Mouse (Mus musculus): Measurements from ENCODE around the gene Zzz3. TPM values are rescaled to one million over a fixed set of nuclear protein-coding genes. Genes with fewer than 3 reads are reported as not detected.

Zzz3 gene
- polyA plus RNA-seq, 1 experiment = 77.3 TPM

GRCm38 (mm10) chr3:152472676-152473075 lies 77.4 kb downstream of the Zzz3 start:
- Histone ChIP-seq H3K4me3 (ENCODE audit: insufficient read depth, low read length) (no peak overlapping the region), H3K4me1 (ENCODE audit: control insufficient read depth, insufficient read depth, low read length) (peaks cover 10% of the 10 kb centered on the region), H3K27ac (ENCODE audit: insufficient read depth, low read length) (no peak overlapping the region)
- TF ChIP-seq CTCF (IDR thresholded peaks at IDR 0.05; ENCODE audit: borderline replicate concordance, insufficient read depth, low read length) (no peak), POLR2A (IDR thresholded peaks at IDR 0.05; ENCODE audit: low read depth, low read length) (no peak)

- Histone ChIP-seq H3K4me1 (ENCODE audit: control insufficient read depth, insufficient read depth, low read length) (peaks cover 3% of the 10 kb centered on the region; the same call in 1 of the 2 replicates), H3K4me3 (ENCODE audit: insufficient read depth, low read length) (no peak overlapping the region), H3K27ac (ENCODE audit: insufficient read depth, low read length) (no peak overlapping the region)
- TF ChIP-seq POLR2A (IDR thresholded peaks at IDR 0.05; ENCODE audit: low read depth, low read length) (no peak), CTCF (IDR thresholded peaks at IDR 0.05; ENCODE audit: borderline replicate concordance, insufficient read depth, low read length) (peak; percentile 47; the same call in 1 of the 2 replicates)
Measured at GRCm38 (mm10) chr3:152474582-152475277, 79.5 kb downstream of the Zzz3 start.

- TF ChIP-seq CTCF (IDR thresholded peaks at IDR 0.05; ENCODE audit: borderline replicate concordance, insufficient read depth, low read length) (no peak), POLR2A (IDR thresholded peaks at IDR 0.05; ENCODE audit: low read depth, low read length) (no peak)
- H3K4me3 ChIP-seq (ENCODE audit: insufficient read depth, low read length) = no peak overlapping the region
- no peak overlapping the region for H3K27ac ChIP-seq (ENCODE audit: insufficient read depth, low read length)
- H3K4me1 ChIP-seq (ENCODE audit: control insufficient read depth, insufficient read depth, low read length) = peaks cover 3% of the 10 kb centered on the region; the same call in 1 of the 2 replicates
Measured at GRCm38 (mm10) chr3:152475278-152475669, 80.0 kb downstream of the Zzz3 start.

DNA sequence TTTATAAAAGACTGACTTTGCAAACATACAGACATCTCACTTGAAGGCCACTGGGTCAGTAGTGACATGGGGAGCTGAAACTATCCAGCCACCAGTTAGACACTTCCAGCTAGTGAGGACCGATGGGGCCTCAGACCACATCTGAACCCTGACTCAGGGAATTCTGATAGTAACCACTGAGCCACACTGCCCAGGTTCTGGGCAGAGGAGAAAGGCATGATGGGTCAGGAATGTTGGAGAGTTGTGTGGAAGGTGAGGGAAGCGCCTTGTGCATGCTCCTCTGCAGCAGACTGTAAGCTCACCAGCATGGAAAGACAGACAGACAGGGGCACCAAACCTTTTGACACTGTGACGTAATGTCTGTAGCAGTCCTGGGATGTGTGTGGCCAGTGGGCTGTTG lies 80.6 kb downstream of the Zzz3 start:
- H3K4me1 ChIP-seq (ENCODE audit: control insufficient read depth, insufficient read depth, low read length) = peaks cover 3% of the 10 kb centered on the region; the same call in 1 of the 2 replicates
- TF ChIP-seq POLR2A (IDR thresholded peaks at IDR 0.05; ENCODE audit: low read depth, low read length) (no peak), CTCF (IDR thresholded peaks at IDR 0.05; ENCODE audit: borderline replicate concordance, insufficient read depth, low read length) (no peak)
- no peak overlapping the region for H3K4me3 ChIP-seq (ENCODE audit: insufficient read depth, low read length)
- no peak overlapping the region for H3K27ac ChIP-seq (ENCODE audit: insufficient read depth, low read length)

- Histone ChIP-seq H3K27ac (ENCODE audit: insufficient read depth, low read length) (peak overlapping the region; percentile 86), H3K4me3 (ENCODE audit: insufficient read depth, low read length) (peak overlapping the region; percentile 28), H3K4me1 (ENCODE audit: control insufficient read depth, insufficient read depth, low read length) (peaks cover 3% of the 10 kb centered on the region; the same call in 1 of the 2 replicates)
- TF ChIP-seq CTCF (IDR thresholded peaks at IDR 0.05; ENCODE audit: borderline replicate concordance, insufficient read depth, low read length) (peak; percentile 47; the same call in 1 of the 2 replicates), POLR2A (IDR thresholded peaks at IDR 0.05; ENCODE audit: low read depth, low read length) (peak; percentile 27; the same call in 1 of the 2 replicates)
Measured at GRCm38 (mm10) chr3:152477796-152478527, 82.7 kb downstream of the Zzz3 start.

GRCm38 (mm10) chr3:152478599-152479435 lies 83.5 kb downstream of the Zzz3 start:
- H3K27ac ChIP-seq (ENCODE audit: insufficient read depth, low read length) = peak overlapping the region; percentile 86
- H3K4me3 ChIP-seq (ENCODE audit: insufficient read depth, low read length) = peak overlapping the region; percentile 28
- peaks cover 6% of the 10 kb centered on the region; the same call in 1 of the 2 replicates for H3K4me1 ChIP-seq (ENCODE audit: control insufficient read depth, insufficient read depth, low read length)
- peak; percentile 54 for TF ChIP-seq POLR2A (IDR thresholded peaks at IDR 0.05; ENCODE audit: low read depth, low read length)
- no peak for TF ChIP-seq CTCF (IDR thresholded peaks at IDR 0.05; ENCODE audit: borderline replicate concordance, insufficient read depth, low read length)

- peaks cover 16% of the 10 kb centered on the region for H3K4me1 ChIP-seq (ENCODE audit: control insufficient read depth, insufficient read depth, low read length)
- H3K4me3 ChIP-seq (ENCODE audit: insufficient read depth, low read length) = no peak overlapping the region
- no peak overlapping the region for H3K27ac ChIP-seq (ENCODE audit: insufficient read depth, low read length)
- TF ChIP-seq POLR2A (IDR thresholded peaks at IDR 0.05; ENCODE audit: low read depth, low read length) = no peak
- no peak for TF ChIP-seq CTCF (IDR thresholded peaks at IDR 0.05; ENCODE audit: borderline replicate concordance, insufficient read depth, low read length)
Measured at GRCm38 (mm10) chr3:152480336-152480735, 85.1 kb downstream of the Zzz3 start.

- Histone ChIP-seq H3K27ac (ENCODE audit: insufficient read depth, low read length) (no peak overlapping the region), H3K4me3 (ENCODE audit: insufficient read depth, low read length) (no peak overlapping the region), H3K4me1 (ENCODE audit: control insufficient read depth, insufficient read depth, low read length) (peaks cover 16% of the 10 kb centered on the region)
- TF ChIP-seq CTCF (IDR thresholded peaks at IDR 0.05; ENCODE audit: borderline replicate concordance, insufficient read depth, low read length) (no peak), POLR2A (IDR thresholded peaks at IDR 0.05; ENCODE audit: low read depth, low read length) (no peak)
Measured at GRCm38 (mm10) chr3:152482182-152482581, 86.9 kb downstream of the Zzz3 start.

DNA sequence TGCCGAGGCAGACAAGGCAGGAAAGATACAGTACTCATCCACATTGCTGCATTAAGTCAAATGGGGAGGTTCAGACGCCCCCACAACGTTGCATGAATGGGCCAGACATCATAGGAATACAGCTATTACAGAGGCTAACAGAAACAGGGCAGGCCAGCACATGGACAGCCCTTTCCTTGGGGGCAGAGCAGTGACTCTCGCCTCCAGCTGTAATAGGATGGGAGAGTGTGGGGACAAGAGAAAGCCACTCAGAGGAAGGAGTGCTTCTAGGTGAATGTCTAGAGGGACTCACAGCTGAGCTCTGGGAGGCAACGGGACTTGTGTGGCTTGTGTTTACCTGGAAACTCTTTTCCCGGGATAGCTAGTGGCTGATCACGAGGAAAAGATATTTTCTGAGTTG lies 88.5 kb downstream of the Zzz3 start:
- H3K4me3 ChIP-seq (ENCODE audit: insufficient read depth, low read length) = no peak overlapping the region
- no peak; the same call in 1 of the 2 replicates for TF ChIP-seq POLR2A (IDR thresholded peaks at IDR 0.05; ENCODE audit: low read depth, low read length)
- no peak for TF ChIP-seq CTCF (IDR thresholded peaks at IDR 0.05; ENCODE audit: borderline replicate concordance, insufficient read depth, low read length)
- H3K4me1 ChIP-seq (ENCODE audit: control insufficient read depth, insufficient read depth, low read length) = peaks cover 12% of the 10 kb centered on the region
- peak overlapping the region; percentile 95 for H3K27ac ChIP-seq (ENCODE audit: insufficient read depth, low read length)
